Mouse (Mus musculus) CH12.LX (cell line): ENCODE data around the gene Depdc7. TPM values are rescaled to one million over a fixed set of nuclear protein-coding genes. Genes with fewer than 3 reads are reported as not detected.

ENCODE experiments used
- DNase-seq: peaks from one replicate; pipeline ENCODE4 v3.0.0-alpha.2; 2013; ENCODE audit errors: extremely low read depth
- H3K27ac ChIP-seq: 2 replicates; pipeline ENCODE4 v1.5.1; 2012; ENCODE audit warnings: low read depth, mild to moderate bottlenecking, control low read depth, moderate library complexity; ENCODE audit not compliant: insufficient read depth
- H3K27me3 ChIP-seq: replicated peaks from 2 replicates; pipeline ENCODE3; 2012; ENCODE audit warnings: inconsistent platforms
- H3K36me3 ChIP-seq, 2 experiments: replicated peaks in 1 of 2; 2 replicates each; pipeline versions ENCODE3 to v1.6.1; 2012; ENCODE audit warnings: inconsistent platforms in 1 of 2, low read length in 1 of 2, mild to moderate bottlenecking in 1 of 2, mixed read lengths in 1 of 2, moderate library complexity in 1 of 2; ENCODE audit not compliant: control insufficient read depth in 1 of 2, insufficient read depth in 1 of 2
- H3K4me1 ChIP-seq, 2 experiments: 2 replicates each; pipeline ENCODE4 v1.6.1; 2012; ENCODE audit warnings: inconsistent platforms in 1 of 2, moderate library complexity in 1 of 2; ENCODE audit not compliant: insufficient read depth in 2 of 2, control insufficient read depth in 1 of 2
- H3K4me2 ChIP-seq: 2 replicates; pipeline ENCODE4 v1.6.1; 2012; ENCODE audit warnings: low read depth, mild to moderate bottlenecking, control low read depth; ENCODE audit not compliant: poor library complexity, insufficient read depth, severe bottlenecking
- H3K4me3 ChIP-seq, 3 experiments: fragments of 150-350 bp in 1 of 3; sonication (generic) in 1 of 3; replicated peaks in 1 of 3; 2 replicates each; pipeline versions ENCODE3 to v1.5.1; 2011 to 2012; ENCODE audit warnings: low read depth in 2 of 3, low read length in 2 of 3, mild to moderate bottlenecking in 2 of 3, moderate library complexity in 2 of 3, control low read depth in 1 of 3, improper control_type of control experiment in 1 of 3, inconsistent platforms in 1 of 3, mixed read lengths in 1 of 3; ENCODE audit not compliant: poor library complexity in 1 of 3
- H3K79me2 ChIP-seq: replicated peaks from 2 replicates; pipeline ENCODE4 v1.6.1; 2012; ENCODE audit warnings: mild to moderate bottlenecking, moderate library complexity; ENCODE audit not compliant: control insufficient read depth, poor library complexity, insufficient read depth, severe bottlenecking; ENCODE audit errors: extremely low read depth
- H3K9ac ChIP-seq: 2 replicates; pipeline ENCODE4 v1.6.1; 2012; ENCODE audit warnings: low read depth, mild to moderate bottlenecking, control low read depth, moderate library complexity; ENCODE audit not compliant: insufficient read depth
- H3K9me3 ChIP-seq: replicated peaks from 2 replicates; pipeline ENCODE3; 2012; ENCODE audit warnings: low read length, inconsistent platforms, mixed read lengths
- CHD1 ChIP-seq: IDR thresholded peaks from 2 replicates; pipeline ENCODE4 v1.6.1; 2012; ENCODE audit warnings: low read depth, low read length, improper control_type of control experiment, inconsistent platforms
- E2F4 ChIP-seq: IDR thresholded peaks from 2 replicates; pipeline ENCODE4 v1.6.1; 2011; ENCODE audit warnings: low read depth, low read length, improper control_type of control experiment; ENCODE audit not compliant: insufficient replicate concordance
- ETS1 ChIP-seq: conservative IDR thresholded peaks from 2 replicates; pipeline ENCODE4 v1.6.1; 2012; ENCODE audit warnings: low read depth, mild to moderate bottlenecking, inconsistent platforms, low read length, improper control_type of control experiment, moderate library complexity
- GABPA ChIP-seq: IDR thresholded peaks from 2 replicates; pipeline ENCODE4 v1.6.1; 2012; ENCODE audit warnings: low read depth, low read length, improper control_type of control experiment, inconsistent platforms; ENCODE audit not compliant: insufficient replicate concordance
- HCFC1 ChIP-seq: IDR thresholded peaks from 2 replicates; pipeline ENCODE4 v1.6.1; 2012; ENCODE audit warnings: low read depth, mild to moderate bottlenecking, inconsistent platforms, low read length, improper control_type of control experiment
- IRF4 ChIP-seq: IDR thresholded peaks from 2 replicates; pipeline ENCODE4 v1.6.1; 2014; ENCODE audit warnings: low read depth, mild to moderate bottlenecking, inconsistent platforms, low read length, improper control_type of control experiment
- JUND ChIP-seq: conservative IDR thresholded peaks from 2 replicates; pipeline ENCODE4 v1.6.1; 2011; ENCODE audit warnings: low read depth, low read length, improper control_type of control experiment
- KAT2A ChIP-seq: IDR thresholded peaks from 2 replicates; pipeline ENCODE4 v1.6.1; 2012; ENCODE audit warnings: low read length, improper control_type of control experiment, inconsistent platforms; ENCODE audit not compliant: insufficient replicate concordance
- MAFK ChIP-seq: IDR thresholded peaks from 2 replicates; pipeline ENCODE4 v1.6.1; 2011; ENCODE audit warnings: low read length, improper control_type of control experiment; ENCODE audit not compliant: insufficient replicate concordance
- NRF1 ChIP-seq: IDR thresholded peaks from 2 replicates; pipeline ENCODE4 v1.6.1; 2014; ENCODE audit warnings: low read depth, mild to moderate bottlenecking, inconsistent platforms, low read length, improper control_type of control experiment, moderate library complexity
- PAX5 ChIP-seq: IDR thresholded peaks from 2 replicates; pipeline ENCODE4 v1.6.1; 2012; ENCODE audit warnings: low read length, inconsistent platforms, mixed read lengths
- POLR2A ChIP-seq: IDR thresholded peaks from 2 replicates; pipeline ENCODE4 v1.6.1; 2011; ENCODE audit warnings: low read depth, mild to moderate bottlenecking, improper control_type of control experiment, low read length
- POLR2AphosphoS2 ChIP-seq: IDR thresholded peaks from 2 replicates; pipeline ENCODE4 v1.6.1; 2011; ENCODE audit warnings: low read depth, low read length, improper control_type of control experiment
- RCOR1 ChIP-seq: conservative IDR thresholded peaks from 2 replicates; pipeline ENCODE4 v1.6.1; 2012; ENCODE audit warnings: low read depth, mild to moderate bottlenecking, inconsistent platforms, low read length, improper control_type of control experiment
- TBP ChIP-seq: conservative IDR thresholded peaks from 2 replicates; pipeline ENCODE4 v1.6.1; 2011; ENCODE audit warnings: low read depth, low read length, improper control_type of control experiment
- TCF12 ChIP-seq: IDR thresholded peaks from 2 replicates; pipeline ENCODE4 v1.6.1; 2014; ENCODE audit warnings: low read depth, mild to moderate bottlenecking, inconsistent platforms, low read length, improper control_type of control experiment
- UBTF ChIP-seq: IDR thresholded peaks from 2 replicates; pipeline ENCODE4 v1.6.1; 2012; ENCODE audit warnings: low read depth, mild to moderate bottlenecking, inconsistent platforms, low read length, improper control_type of control experiment, moderate library complexity
- USF1 ChIP-seq: IDR thresholded peaks from 2 replicates; pipeline ENCODE4 v1.6.1; 2014; ENCODE audit warnings: low read depth, mild to moderate bottlenecking, inconsistent platforms, low read length, improper control_type of control experiment
- ZC3H11A ChIP-seq: IDR thresholded peaks from 2 replicates; pipeline ENCODE4 v1.6.1; 2012; ENCODE audit warnings: low read depth, mild to moderate bottlenecking, inconsistent platforms, low read length, improper control_type of control experiment
- ZNF384 ChIP-seq: IDR thresholded peaks from 2 replicates; pipeline ENCODE4 v1.6.1; 2012; ENCODE audit warnings: low read depth, low read length, improper control_type of control experiment, inconsistent platforms
- dilution Hi-C: fragments of 300-500 bp; cut with MboI; formaldehyde crosslinking; loops from 2 replicates; pipeline ENCODE4 v1.14.3; 2020; ENCODE audit warnings: low sequenced_read_pairs; ENCODE audit not compliant: extremely low pct_unique_long_range_greater_than_20kb, extremely low pct_ligation_motif_present
- in situ Hi-C: fragments of 300-500 bp; cut with MboI; formaldehyde crosslinking; loops from 3 replicates; pipeline ENCODE4 v1.14.3; 2019; ENCODE audit warnings: low sequenced_read_pairs, low pct_ligation_motif_present, low pct_unique_long_range_greater_than_20kb, mixed read lengths
- polyA plus RNA-seq: library from polyadenylated mRNA; unstranded; fragments of >175 nt; gene quantifications from 2 replicates; pipeline ENCODE4 v1.2.1, GENCODE M21; 2012; ENCODE audit warnings: low read depth; ENCODE audit not compliant: insufficient read length
- total RNA-seq, 2 experiments: library from RNA; depleted of rRNA; stranded (reverse); fragments of 300-350 nt in 1 of 2; fragments of >200 nt in 1 of 2; gene quantifications; 2 replicates each; pipeline ENCODE4 v1.2.3; 2012 to 2014

Gene Depdc7
- total and polyA plus RNA-seq, 3 experiments = 0.32 to 4.3 (median 0.81) TPM

- Histone ChIP-seq H3K9ac (no peak overlapping the region), H3K36me3 (no peaks in the 10 kb centered on the region), H3K4me2 (peak overlapping the region; percentile 69), H3K9me3 (no peaks in the 10 kb centered on the region), H3K4me3 (peak overlapping the region in 1 of 3 experiments; percentile 85), H3K27ac (no peak overlapping the region), H3K79me2 (no peaks in the 10 kb centered on the region), H3K4me1 (peaks cover 3 to 11% of the 10 kb centered on the region in 2 experiments), H3K27me3 (no peaks in the 10 kb centered on the region)
- no peak for TF ChIP-seq POLR2AphosphoS2
- dilution Hi-C loops (no loop called here), in situ Hi-C loops (loop anchor here (10.0 kb wide), 1 partner anchor 58 kb away; no protein-coding TSS in a partner anchor)
- DNase-seq = no peak
Measured at GRCm38 (mm10) chr2:104743160-104743559, 482 bp upstream of the Depdc7 start.

GRCm38 (mm10) chr2:104741896-104742740 is 560 bp downstream of the Depdc7 start:
- peak overlapping the region; percentile 69 for H3K4me2 ChIP-seq
- in situ Hi-C loops = loop anchor here (10.0 kb wide), 1 partner anchor 57 kb away; no protein-coding TSS in a partner anchor
- H3K4me3 ChIP-seq = peak overlapping the region; percentile 35 to 85 (median 38)
- no peaks in the 10 kb centered on the region for H3K36me3 ChIP-seq
- DNase-seq = no peak
- no peaks in the 10 kb centered on the region for H3K79me2 ChIP-seq
- H3K9ac ChIP-seq = peak overlapping the region; percentile 59
- no peak for TF ChIP-seq GABPA
- no peak for TF ChIP-seq RCOR1
- no peak for TF ChIP-seq CHD1
- no peak for TF ChIP-seq POLR2AphosphoS2
- no peak for TF ChIP-seq POLR2A
- TF ChIP-seq IRF4 = no peak
- TF ChIP-seq E2F4 = no peak
- no peak for TF ChIP-seq ZC3H11A
- no peak for TF ChIP-seq TBP
- TF ChIP-seq NRF1 = no peak
- TF ChIP-seq HCFC1 = no peak
- no peak for TF ChIP-seq ETS1
- TF ChIP-seq USF1 = no peak
- TF ChIP-seq JUND = no peak
- no peak for TF ChIP-seq ZNF384
- TF ChIP-seq PAX5 = no peak
- no peak for TF ChIP-seq MAFK
- no peak for TF ChIP-seq TCF12
- no peak for TF ChIP-seq UBTF
- no peak for TF ChIP-seq KAT2A
- no peak overlapping the region for H3K27ac ChIP-seq
- no peaks in the 10 kb centered on the region for H3K27me3 ChIP-seq
- H3K9me3 ChIP-seq = no peaks in the 10 kb centered on the region
- dilution Hi-C loops = no loop called here
- peaks cover 3 to 11% of the 10 kb centered on the region in 2 experiments for H3K4me1 ChIP-seq
